In the genomic region with DNA sequence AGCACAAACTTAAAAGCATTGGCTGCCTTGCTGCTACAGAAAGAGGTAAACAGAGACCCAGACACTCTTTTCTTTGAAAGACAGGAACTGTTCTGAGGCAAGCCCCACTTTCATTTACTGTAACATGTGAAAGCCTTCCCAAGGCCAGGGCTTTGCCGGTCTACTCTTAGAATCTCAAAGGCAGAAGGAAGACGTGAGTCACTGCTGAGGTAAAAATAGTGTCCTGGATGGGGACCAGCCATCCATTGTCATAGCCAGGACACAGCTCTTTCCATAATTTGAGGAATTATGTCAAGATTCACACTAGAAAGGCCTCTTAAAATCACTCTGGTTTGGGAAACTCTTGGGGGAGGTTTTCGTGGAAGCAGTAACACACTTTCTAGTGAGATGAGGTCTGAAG, we compare ENCODE assay signal across 21 mouse cellular contexts. TPM values are rescaled to one million over a fixed set of nuclear protein-coding genes. Genes with fewer than 3 reads are reported as not detected.
A peak's percentile ranks its signal among the peaks of the same experiment; 100 is the strongest.
DNase-seq lines count a peak whose midpoint lies in the region; ATAC-seq and TF ChIP-seq lines count a peak whose summit lies in the region.
"Had no signal": no experiment of that assay in that cellular context is flagged by ENCODE, and none has a peak within 500 bp of the region (broad histone marks: within the 10 kb centered on the region; RNA-seq: fewer than 3 reads in every experiment).

No protein-coding gene starts in this region.

- H3K4me1 ChIP-seq in heart, postnatal 0 days (ENCODE audit: control insufficient read depth, insufficient read depth), result no peaks in the 10 kb centered on the region
- H3K4me1 ChIP-seq: embryonic facial prominence, embryonic 15.5 days; forebrain, embryonic 12.5 days; hindbrain, embryonic 15.5 days; midbrain, embryonic 12.5 days had no signal

- H3K36me3 ChIP-seq in heart, postnatal 0 days (replicated peaks; ENCODE audit: control insufficient read depth, insufficient read depth, low read length), result no peaks in the 10 kb centered on the region
- H3K36me3 ChIP-seq: embryonic facial prominence, embryonic 15.5 days; forebrain, embryonic 12.5 days; hindbrain, embryonic 15.5 days; limb, embryonic 15.5 days; midbrain, embryonic 12.5 days had no signal

- no peak for TF ChIP-seq EP300 in heart, postnatal 0 days (IDR thresholded peaks at IDR 0.05; ENCODE audit: low read depth)

- WGBS in heart, postnatal 0 days, result 37% methylated on average over 3 of the region's 3 CpGs

- H3K9ac ChIP-seq in heart, postnatal 0 days (replicated peaks; ENCODE audit: low read depth, low read length), result no peak overlapping the region
- H3K9ac ChIP-seq: embryonic facial prominence, embryonic 15.5 days; forebrain, embryonic 12.5 days; hindbrain, embryonic 15.5 days; limb, embryonic 15.5 days; midbrain, embryonic 12.5 days had no signal

- no peaks in the 10 kb centered on the region for H3K27me3 ChIP-seq in heart, postnatal 0 days (ENCODE audit: control insufficient read depth, insufficient read depth, low read length)
- H3K27me3 ChIP-seq: embryonic facial prominence, embryonic 15.5 days; forebrain, embryonic 12.5 days; hindbrain, embryonic 15.5 days; limb, embryonic 15.5 days; midbrain, embryonic 12.5 days had no signal

- DNase-seq in adrenal gland, adult 2 months, result peak; percentile 36
- no peak for DNase-seq in adrenal gland, postnatal 25 days
- peak; percentile 51 for DNase-seq in heart, adult 8-10 months (ENCODE audit: low spot score)
- DNase-seq in heart, postnatal 25 days (ENCODE audit: low spot score), result no peak
- peak; percentile 32 to 38 for DNase-seq in left cerebral cortex, adult 18-20 months (ENCODE audit: low spot score in 2 of 2)
- DNase-seq in left cerebral cortex, postnatal 4 days, result no peak
- no peak for DNase-seq in heart, postnatal 0 days (ENCODE audit: low spot score)
- no peak for DNase-seq in spleen, postnatal 10 days (ENCODE audit: low spot score in 2 of 2)
- DNase-seq: cerebellum, adult 9-11 months; lung, adult 18-20 months; retina, postnatal 1 day; thymus, postnatal 36 days had no signal

- H3K9me3 ChIP-seq in heart, postnatal 0 days (replicated peaks; ENCODE audit: control insufficient read depth, low read length), result no peaks in the 10 kb centered on the region
- H3K9me3 ChIP-seq: embryonic facial prominence, embryonic 15.5 days; forebrain, embryonic 12.5 days; hindbrain, embryonic 15.5 days; limb, embryonic 15.5 days; midbrain, embryonic 12.5 days had no signal

- intact Hi-C loops in heart, postnatal 25 days (cut with DNase I), result loop anchor here (10.0 kb wide), 1 partner anchor 136 kb away; the partner anchor contains the start of gene Kdr
- intact Hi-C loops in left cerebral cortex, postnatal 4 days (cut with DNase I), result no loop called here

- H3K4me2 ChIP-seq in heart, postnatal 0 days (ENCODE audit: low read depth, low read length), result no peak overlapping the region
- H3K4me2 ChIP-seq: embryonic facial prominence, embryonic 15.5 days; forebrain, embryonic 12.5 days; hindbrain, embryonic 15.5 days; limb, embryonic 15.5 days; midbrain, embryonic 12.5 days had no signal

- no peak for TF ChIP-seq CTCF in heart, postnatal 0 days (IDR thresholded peaks at IDR 0.05; ENCODE audit: low read depth)

- H3K27ac ChIP-seq in heart, postnatal 0 days (ENCODE audit: low read depth), result peak overlapping the region; percentile 61
- H3K27ac ChIP-seq: embryonic facial prominence, embryonic 15.5 days; forebrain, embryonic 12.5 days; hindbrain, embryonic 15.5 days; left cerebral cortex, adult 2 months; limb, embryonic 15.5 days; macrophage; midbrain, embryonic 12.5 days; stomach, postnatal 0 days had no signal

- no peak for ATAC-seq in heart, postnatal 0 days (ENCODE audit: insufficient read depth, low read depth)

- H3K4me3 ChIP-seq in heart, postnatal 0 days (ENCODE audit: low read depth, low read length), result no peak overlapping the region
- H3K4me3 ChIP-seq: embryonic facial prominence, embryonic 15.5 days; forebrain, embryonic 12.5 days; hindbrain, embryonic 15.5 days; left cerebral cortex, adult 2 months; limb, embryonic 15.5 days; midbrain, embryonic 12.5 days; myocyte had no signal

RNA-seq across cellular contexts. Expression of gene Srd5a3, which starts 28.9 kb away (rescaled TPM):
- 10 to 100 TPM; 25.5 to 30.4 TPM for total RNA-seq in adrenal gland, adult 2 months (2021)
- polyA plus RNA-seq in adrenal gland, adult 2 months (2012; rRNA removed), result 280 and 358 TPM in 2 replicates
- total RNA-seq in adrenal gland, postnatal 25 days (2021), result 30.9 and 40.2 TPM in 2 replicates
- 1 to 10 TPM; 6.1 to 7.4 (median 7.0) TPM for total RNA-seq in heart, adult 8-10 months (2022)
- total RNA-seq in heart, postnatal 25 days (2021), result 10 to 100 TPM in 1 of 2 experiments, 1 to 10 TPM in 1; 7.9 to 10.4 TPM
- 10 to 100 TPM; 19.1 to 22.7 TPM for total RNA-seq in left cerebral cortex, adult 18-20 months (2021)
- total RNA-seq in left cerebral cortex, postnatal 4 days (2021), result 10 to 100 TPM; 11.7 to 13.9 TPM
- total RNA-seq in heart, postnatal 0 days (2014; rRNA removed; ENCODE audit: low replicate concordance), result 23.7 and 24.3 TPM in 2 replicates
- 25.5 and 26.9 TPM in 2 replicates for polyA plus RNA-seq in heart, postnatal 0 days (2015; fragmentation: Nextera tagmentation; extraction: Ambion mirVana)

Comparison
In these comparisons a context has a peak if more than half of its experiments do, and no peak if none do; other contexts are left out.
1. DNase-seq: peak in adrenal gland, adult 2 months (single experiment), heart, adult 8-10 months (single experiment) and left cerebral cortex, adult 18-20 months (2 of 2); none in adrenal gland, postnatal 25 days (single experiment), heart, postnatal 25 days (single experiment), left cerebral cortex, postnatal 4 days (single experiment), heart, postnatal 0 days (single experiment) and spleen, postnatal 10 days (0 of 2).